Mouse (Mus musculus) cerebellum, adult 2 months (tissue): ENCODE data around the gene Nsf.

Experiments
- CTCF ChIP-seq: fragments of 200-500 bp; IDR thresholded peaks from 2 replicates; pipeline ENCODE4 v1.5.1; 2011; ENCODE audit warnings: low read depth, mild to moderate bottlenecking, control low read depth, low read length, moderate library complexity, borderline replicate concordance; ENCODE audit not compliant: insufficient read depth
- POLR2A ChIP-seq: fragments of 200-500 bp; IDR thresholded peaks from 2 replicates; pipeline ENCODE4 v1.6.1; 2011; ENCODE audit warnings: low read length, control low read depth, borderline replicate concordance; ENCODE audit not compliant: insufficient read depth

GRCm38 (mm10) chr11:103883793-103884192, 70.1 kb downstream of the Nsf start:
- TF ChIP-seq CTCF: no peak
- no peak for TF ChIP-seq POLR2A
